7 mouse cellular contexts compared by ENCODE assay signal in genomic region chr10:80561116-80561944, GRCm38 (mm10). TPM values are rescaled to one million over a fixed set of nuclear protein-coding genes. Genes with fewer than 3 reads are reported as not detected.
DNase-seq lines count a peak whose midpoint lies in the region; ATAC-seq lines count a peak whose summit lies in the region.

TSS of gene Rexo1 (minus strand) at chr10:80561560.

- peak; percentile 91 for DNase-seq in adrenal gland, postnatal 25 days
- peak; percentile 99 for DNase-seq in heart, adult 11 months
- DNase-seq in kidney, adult 18-20 months: peak; percentile 97
- DNase-seq in limb, embryonic 11.5 days (ENCODE audit: low spot score): peak; percentile 97
- DNase-seq in midbrain, embryonic 14.5 days: peak; percentile 97
- DNase-seq in spleen, adult 18-20 months: peak; percentile 83 to 95

- H3K4me1 ChIP-seq in embryonic facial prominence, embryonic 12.5 days: peaks cover 35% of the 10 kb centered on the region
- peaks cover 9% of the 10 kb centered on the region for H3K4me1 ChIP-seq in limb, embryonic 11.5 days (ENCODE audit: control insufficient read depth, insufficient read depth, low read length)
- H3K4me1 ChIP-seq in midbrain, embryonic 14.5 days (ENCODE audit: control insufficient read depth, insufficient read depth, low read length): peaks cover 12% of the 10 kb centered on the region; the same call in 1 of the 2 replicates

- no peaks in the 10 kb centered on the region for H3K9me3 ChIP-seq in embryonic facial prominence, embryonic 12.5 days
- H3K9me3 ChIP-seq in limb, embryonic 11.5 days (ENCODE audit: control insufficient read depth, low read length): no peaks in the 10 kb centered on the region
- H3K9me3 ChIP-seq in midbrain, embryonic 14.5 days (ENCODE audit: control insufficient read depth, low read length): no peaks in the 10 kb centered on the region

- H3K36me3 ChIP-seq in embryonic facial prominence, embryonic 12.5 days: no peaks in the 10 kb centered on the region
- peaks cover 3% of the 10 kb centered on the region; the same call in 1 of the 2 replicates for H3K36me3 ChIP-seq in limb, embryonic 11.5 days (ENCODE audit: control insufficient read depth, insufficient read depth, low read length)
- no peaks in the 10 kb centered on the region for H3K36me3 ChIP-seq in midbrain, embryonic 14.5 days (ENCODE audit: control insufficient read depth, insufficient read depth, low read length)

- peak within 1 kb of the TSS; percentile 88 for H3K27ac ChIP-seq in embryonic facial prominence, embryonic 12.5 days
- peak within 1 kb of the TSS; percentile 48 for H3K27ac ChIP-seq in limb, embryonic 11.5 days (replicated peaks; ENCODE audit: low read depth, low read length)
- peak within 1 kb of the TSS; percentile 93 for H3K27ac ChIP-seq in midbrain, embryonic 14.5 days (replicated peaks; ENCODE audit: low read depth, low read length)

- H3K27me3 ChIP-seq in embryonic facial prominence, embryonic 12.5 days: no peaks in the 10 kb centered on the region
- H3K27me3 ChIP-seq in limb, embryonic 11.5 days (ENCODE audit: control insufficient read depth, insufficient read depth, low read length): no peaks in the 10 kb centered on the region
- H3K27me3 ChIP-seq in midbrain, embryonic 14.5 days (ENCODE audit: control insufficient read depth, insufficient read depth, low read length): no peaks in the 10 kb centered on the region

- peak; percentile 79 for ATAC-seq in embryonic facial prominence, embryonic 12.5 days (ENCODE audit: insufficient number of reproducible peaks, insufficient read depth, low FRiP score, low TSS enrichment)
- ATAC-seq in limb, embryonic 11.5 days (ENCODE audit: insufficient number of reproducible peaks, low FRiP score, low TSS enrichment, low read depth): peak; percentile 78
- ATAC-seq in midbrain, embryonic 14.5 days (ENCODE audit: low FRiP score, low TSS enrichment): peak; percentile 80

- H3K9ac ChIP-seq in embryonic facial prominence, embryonic 12.5 days: peak within 1 kb of the TSS; percentile 86
- H3K9ac ChIP-seq in limb, embryonic 11.5 days (ENCODE audit: low read length): peak within 1 kb of the TSS; percentile 79
- H3K9ac ChIP-seq in midbrain, embryonic 14.5 days (replicated peaks; ENCODE audit: low read length): peak within 1 kb of the TSS; percentile 96

- H3K4me3 ChIP-seq in embryonic facial prominence, embryonic 12.5 days: peak within 1 kb of the TSS; percentile 76
- H3K4me3 ChIP-seq in limb, embryonic 11.5 days (ENCODE audit: low read depth, low read length): peak within 1 kb of the TSS; percentile 95
- H3K4me3 ChIP-seq in midbrain, embryonic 14.5 days (replicated peaks; ENCODE audit: low read depth, low read length): peak within 1 kb of the TSS; percentile 97

- under 1% methylated on average over 72 of the region's 72 CpGs for WGBS in embryonic facial prominence, embryonic 12.5 days
- WGBS in limb, embryonic 11.5 days: under 1% methylated on average over 72 of the region's 72 CpGs
- WGBS in midbrain, embryonic 14.5 days: under 1% methylated on average over 72 of the region's 72 CpGs

- H3K4me2 ChIP-seq in embryonic facial prominence, embryonic 12.5 days (replicated peaks): peak within 1 kb of the TSS; percentile 90
- H3K4me2 ChIP-seq in limb, embryonic 11.5 days (ENCODE audit: low read depth, severe bottlenecking): peak within 1 kb of the TSS; percentile 75
- peak within 1 kb of the TSS; percentile 94 for H3K4me2 ChIP-seq in midbrain, embryonic 14.5 days (ENCODE audit: low read length)

RNA-seq across cellular contexts. Expression of gene Rexo1, which starts in this region (rescaled TPM):
- 57.4 and 63.5 TPM in 2 replicates for total RNA-seq in adrenal gland, postnatal 25 days (2021)
- 32.9 and 33.1 TPM in 2 replicates for polyA plus RNA-seq in embryonic facial prominence, embryonic 12.5 days (2016; fragmentation: Nextera tagmentation; extraction: Ambion mirVana)
- polyA plus RNA-seq in limb, embryonic 11.5 days (2014; fragmentation: Nextera tagmentation; extraction: Ambion mirVana): 27.2 and 32.6 TPM in 2 replicates
- polyA plus RNA-seq in midbrain, embryonic 14.5 days (2014; fragmentation: Nextera tagmentation; extraction: Ambion mirVana): 31.7 and 34.2 TPM in 2 replicates

Comparison
In these comparisons a context has a peak if more than half of its experiments do, and no peak if none do; other contexts are left out.
1. Peak in every context shown above with its lines: DNase-seq, ATAC-seq, H3K4me3 ChIP-seq and H3K27ac ChIP-seq.